Mouse (Mus musculus) forebrain, embryonic 11.5 days (tissue): Measurements from ENCODE around the gene Zfp51. TPM values are rescaled to one million over a fixed set of nuclear protein-coding genes. Genes with fewer than 3 reads are reported as not detected.
A peak's percentile ranks its signal among the peaks of the same experiment; 100 is the strongest.
"Not testable (repeated sequence)": the region's sequence is repeated elsewhere in the genome, so short reads cannot be mapped to it uniquely, and the experiment has no call there.

Experiments used
- ATAC-seq: fragments of 200-750 bp; cut with Nextera tagmentation; replicated peaks from 2 replicates; pipeline ENCODE4 v1.8.0; 2017; ENCODE audit warnings: moderate TSS enrichment; ENCODE audit not compliant: low FRiP score
- DNase-seq: peaks from one replicate; pipeline ENCODE4 v3.0.0-alpha.2; 2017; ENCODE audit warnings: low spot score
- H3K27ac ChIP-seq: fragments of 300-500 bp; sonication (generic); 2 replicates; pipeline ENCODE4 v1.5.1; 2014; ENCODE audit warnings: low read depth, low read length
- H3K27me3 ChIP-seq: fragments of 300-500 bp; sonication (generic); 2 replicates; pipeline ENCODE4 v1.6.1; 2014; ENCODE audit warnings: mild to moderate bottlenecking, low read length, mixed read lengths; ENCODE audit not compliant: control insufficient read depth, insufficient read depth
- H3K36me3 ChIP-seq: fragments of 300-500 bp; sonication (generic); 2 replicates; pipeline ENCODE4 v1.6.1; 2014; ENCODE audit warnings: mild to moderate bottlenecking, low read length, moderate library complexity, mixed read lengths; ENCODE audit not compliant: control insufficient read depth, insufficient read depth
- H3K4me1 ChIP-seq: fragments of 300-500 bp; sonication (generic); replicated peaks from 2 replicates; pipeline ENCODE4 v1.6.1; 2014; ENCODE audit warnings: low read length, mixed read lengths; ENCODE audit not compliant: control insufficient read depth, insufficient read depth
- H3K4me2 ChIP-seq: fragments of 300-500 bp; sonication (generic); 2 replicates; pipeline ENCODE4 v1.6.1; 2014; ENCODE audit warnings: low read depth, mild to moderate bottlenecking, low read length, moderate library complexity, mixed read lengths; ENCODE audit not compliant: severe bottlenecking
- H3K4me3 ChIP-seq: fragments of 300-500 bp; sonication (generic); 2 replicates; pipeline ENCODE4 v1.5.1; 2014; ENCODE audit warnings: low read depth, low read length
- H3K9ac ChIP-seq: fragments of 300-500 bp; sonication (generic); 2 replicates; pipeline ENCODE4 v1.6.1; 2014; ENCODE audit warnings: low read length
- H3K9me3 ChIP-seq: fragments of 300-500 bp; sonication (generic); 2 replicates; pipeline ENCODE4 v1.6.1; 2016; ENCODE audit warnings: low read length, mixed read lengths; ENCODE audit not compliant: control insufficient read depth
- WGBS: fragments of 180-500 bp; shearing (Covaris S2); extraction: QIAGEN DNeasy Blood & Tissue Kit; methylation state at CpG from one replicate; pipeline ENCODE4 v1.1.7; 2014; 5-methylcytosine and 5-hydroxymethylcytosine counted together
- polyA plus RNA-seq: library from polyadenylated mRNA; unstranded; fragments of >200 nt; fragmentation: Nextera tagmentation; extraction: Ambion mirVana; gene quantifications from 2 replicates; pipeline ENCODE4 v1.2.1, GENCODE M21; 2014

Gene Zfp51
- polyA plus RNA-seq, 1 experiment from 2014 or later = 13.7 TPM

DNA sequence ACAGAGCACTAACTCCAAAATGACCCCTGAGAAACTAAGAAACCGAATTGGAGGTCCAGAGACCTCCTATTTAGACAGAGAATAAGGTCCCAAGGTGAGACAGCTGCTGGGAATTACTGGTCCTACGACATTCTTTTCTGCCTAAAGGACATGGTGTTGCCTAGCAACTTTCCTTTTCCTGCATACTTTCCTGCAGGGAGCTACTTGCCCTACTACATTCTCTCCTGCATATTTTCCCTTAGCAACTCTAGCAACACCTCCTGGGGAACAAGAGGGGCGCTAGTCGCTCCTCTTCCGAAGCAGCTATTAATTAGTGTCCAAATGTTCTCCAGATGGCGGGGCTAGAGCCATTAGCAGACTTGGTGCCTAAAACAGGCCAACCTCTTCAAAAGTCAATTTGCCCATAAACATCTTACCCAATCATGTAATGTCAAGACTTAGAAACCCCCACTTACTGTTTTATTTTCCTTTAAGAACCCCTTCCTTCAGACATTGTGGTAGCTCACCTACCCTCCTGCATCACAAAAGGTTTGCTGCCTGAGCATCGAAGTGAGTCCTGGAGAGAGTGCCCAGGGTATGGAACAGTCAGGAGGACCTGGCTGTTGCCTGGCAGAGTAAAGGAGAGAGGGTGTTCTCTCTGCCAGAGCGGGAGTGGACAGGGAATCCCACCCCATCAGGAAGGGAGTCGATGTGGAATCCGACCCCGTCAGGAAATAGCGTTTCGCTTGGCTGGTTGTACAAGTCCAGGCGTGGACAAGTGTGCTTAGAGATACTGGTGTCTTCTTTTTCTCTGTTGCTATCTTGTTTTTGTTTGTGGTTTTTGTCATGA, 23.4 kb downstream of the Zfp51 start:
- Histone ChIP-seq H3K9me3 (no peaks in the 10 kb centered on the region), H3K4me3 (no peak overlapping the region)

GRCm38 (mm10) chr17:21474729-21475128, 24.6 kb downstream of the Zfp51 start:
- not testable (repeated sequence) for H3K9ac ChIP-seq, H3K27me3 ChIP-seq, H3K36me3 ChIP-seq, ATAC-seq, H3K9me3 ChIP-seq, H3K27ac ChIP-seq, DNase-seq, H3K4me3 ChIP-seq, H3K4me2 ChIP-seq, H3K4me1 ChIP-seq
- 17% methylated on average over 9 of the region's 10 CpGs for WGBS

More for the DNA sequence above, 23.4 kb downstream of the Zfp51 start:
- H3K36me3 ChIP-seq = no peaks in the 10 kb centered on the region
- ATAC-seq (peak; percentile 73), DNase-seq (no peak)
- H3K9ac ChIP-seq = no peak overlapping the region
- 39% methylated on average over 14 of the region's 14 CpGs for WGBS
- H3K27me3 ChIP-seq = no peaks in the 10 kb centered on the region
- H3K4me2 ChIP-seq = no peak overlapping the region
- no peaks in the 10 kb centered on the region for H3K4me1 ChIP-seq
- no peak overlapping the region for H3K27ac ChIP-seq

GRCm38 (mm10) chr17:21475290-21475689, 25.1 kb downstream of the Zfp51 start:
- not testable (repeated sequence) for ATAC-seq, H3K36me3 ChIP-seq, H3K9ac ChIP-seq, H3K4me1 ChIP-seq, H3K4me3 ChIP-seq, DNase-seq, H3K9me3 ChIP-seq, H3K27me3 ChIP-seq, H3K27ac ChIP-seq, H3K4me2 ChIP-seq
- WGBS = 94% methylated on average over 1 of the region's 1 CpGs

DNA sequence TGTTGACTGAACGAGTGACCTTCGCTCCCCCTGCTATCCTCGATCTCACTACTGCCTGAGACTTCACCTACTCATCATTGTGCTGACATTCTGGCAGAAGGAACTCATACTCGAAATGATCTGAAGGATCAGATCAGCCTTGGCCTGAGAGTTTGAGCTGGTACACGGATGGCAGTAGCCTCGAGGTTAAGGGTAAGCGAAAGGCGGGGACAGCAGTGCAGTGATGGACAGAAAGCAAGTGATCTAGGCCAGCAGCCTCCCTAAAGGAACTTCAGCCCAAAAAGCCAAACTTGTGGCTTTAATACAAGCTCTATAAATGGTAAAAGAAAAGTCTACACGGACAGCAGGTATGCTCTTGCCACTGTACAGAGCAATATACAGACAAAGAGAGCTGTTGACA, 26.2 kb downstream of the Zfp51 start:
- not testable (repeated sequence) for H3K4me2 ChIP-seq, H3K4me3 ChIP-seq, H3K4me1 ChIP-seq, H3K27me3 ChIP-seq, DNase-seq, H3K9me3 ChIP-seq, H3K9ac ChIP-seq, H3K27ac ChIP-seq, ATAC-seq, H3K36me3 ChIP-seq
- WGBS = 93% methylated on average over 4 of the region's 9 CpGs

GRCm38 (mm10) chr17:21478103-21478777, 28.1 kb downstream of the Zfp51 start:
- H3K4me1 ChIP-seq, H3K27me3 ChIP-seq, H3K4me3 ChIP-seq, DNase-seq, H3K27ac ChIP-seq, H3K36me3 ChIP-seq, H3K9me3 ChIP-seq, ATAC-seq, H3K9ac ChIP-seq, H3K4me2 ChIP-seq: not testable (repeated sequence)
- WGBS = 94% methylated on average over 9 of the region's 10 CpGs

GRCm38 (mm10) chr17:21488760-21489499, 38.8 kb downstream of the Zfp51 start, which contains the start of gene Zfp53:
Gene Zfp53 (plus strand): TSS chr17:21488998.
- WGBS = 2% methylated on average over 34 of the region's 34 CpGs
- peak; percentile 85 for DNase-seq

GRCm38 (mm10) chr17:21489500-21490001, 39.4 kb downstream of the Zfp51 start:
- H3K9ac ChIP-seq = peak overlapping the region; percentile 76
- H3K4me2 ChIP-seq = peak overlapping the region; percentile 63
- peak overlapping the region; percentile 71 for H3K4me3 ChIP-seq
- WGBS = 24% methylated on average over 8 of the region's 8 CpGs
- no peaks in the 10 kb centered on the region for H3K9me3 ChIP-seq
- DNase-seq (no peak), ATAC-seq (0 out of 2 replicates have a peak, but pooled peaks have one; percentile 0)
- no peaks in the 10 kb centered on the region for H3K4me1 ChIP-seq
- no peaks in the 10 kb centered on the region for H3K27me3 ChIP-seq
- H3K27ac ChIP-seq = no peak overlapping the region
- no peaks in the 10 kb centered on the region for H3K36me3 ChIP-seq

More at GRCm38 (mm10) chr17:21488760-21489499, 38.8 kb downstream of the Zfp51 start, which contains the start of gene Zfp53:
- Histone ChIP-seq H3K27ac (peak within 1 kb of the TSS; percentile 50), H3K4me1 (no peaks in the 10 kb centered on the region), H3K4me2 (peak within 1 kb of the TSS; percentile 63), H3K9me3 (no peaks in the 10 kb centered on the region), H3K4me3 (peak within 1 kb of the TSS; percentile 71), H3K9ac (peak within 1 kb of the TSS; percentile 76), H3K36me3 (no peaks in the 10 kb centered on the region), H3K27me3 (no peaks in the 10 kb centered on the region)
- ATAC-seq = peak; percentile 100

DNA sequence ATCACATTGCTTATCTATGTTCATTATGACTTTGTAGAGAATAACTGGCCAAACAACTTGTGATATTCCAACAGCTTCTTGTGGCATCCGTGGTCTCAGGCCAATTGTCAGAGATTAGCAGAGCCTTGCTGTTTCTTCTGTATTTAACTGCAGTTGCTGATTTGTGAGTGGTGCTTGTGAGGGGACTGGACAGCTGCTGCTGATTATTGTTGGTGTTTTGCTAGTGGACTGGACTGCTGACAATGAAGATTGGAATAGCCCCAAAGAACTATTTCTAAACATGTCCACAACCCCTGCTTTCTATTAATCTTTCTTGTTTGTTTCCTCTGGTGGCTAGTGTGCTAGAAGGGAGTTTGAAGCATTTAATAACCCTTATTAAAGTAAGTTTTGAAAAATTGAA, 51.2 kb downstream of the Zfp51 start:
- Histone ChIP-seq H3K9me3 (no peaks in the 10 kb centered on the region), H3K4me2 (no peak overlapping the region), H3K4me3 (no peak overlapping the region), H3K27ac (no peak overlapping the region), H3K27me3 (no peaks in the 10 kb centered on the region), H3K9ac (no peak overlapping the region), H3K36me3 (no peaks in the 10 kb centered on the region), H3K4me1 (no peaks in the 10 kb centered on the region)
- ATAC-seq (no peak), DNase-seq (no peak)
- 83% methylated on average over 1 of the region's 1 CpGs for WGBS
